Mouse (Mus musculus) midbrain, embryonic 16.5 days (tissue): ENCODE data around the gene Rrnad1. TPM values are rescaled to one million over a fixed set of nuclear protein-coding genes. Genes with fewer than 3 reads are reported as not detected.

Experiments
- ATAC-seq: fragments of 200-750 bp; cut with Nextera tagmentation; 2 replicates; pipeline ENCODE4 v1.8.0; 2017; ENCODE audit warnings: moderate TSS enrichment
- H3K27ac ChIP-seq: fragments of 300-500 bp; sonication (generic); 2 replicates; pipeline ENCODE4 v1.5.1; 2014; ENCODE audit warnings: mild to moderate bottlenecking, low read length, mixed read lengths
- H3K27me3 ChIP-seq: fragments of 300-500 bp; sonication (generic); 2 replicates; pipeline ENCODE4 v1.6.1; 2014; ENCODE audit warnings: low read depth, low read length, mixed read lengths; ENCODE audit not compliant: control insufficient read depth, insufficient read depth
- H3K36me3 ChIP-seq: fragments of 300-500 bp; sonication (generic); 2 replicates; pipeline ENCODE4 v1.6.1; 2014; ENCODE audit warnings: mild to moderate bottlenecking, low read length, moderate library complexity, mixed read lengths; ENCODE audit not compliant: control insufficient read depth, insufficient read depth
- H3K4me1 ChIP-seq: fragments of 300-500 bp; sonication (generic); 2 replicates; pipeline ENCODE4 v1.6.1; 2014; ENCODE audit warnings: mild to moderate bottlenecking, low read length, mixed read lengths; ENCODE audit not compliant: control insufficient read depth, insufficient read depth
- H3K4me2 ChIP-seq: fragments of 300-500 bp; sonication (generic); 2 replicates; pipeline ENCODE4 v1.6.1; 2014; ENCODE audit warnings: mild to moderate bottlenecking, low read length, mixed read lengths
- H3K4me3 ChIP-seq: fragments of 300-500 bp; sonication (generic); 2 replicates; pipeline ENCODE4 v1.5.1; 2014; ENCODE audit warnings: low read depth, mild to moderate bottlenecking, low read length, moderate library complexity, mixed read lengths
- H3K9ac ChIP-seq: fragments of 300-500 bp; sonication (generic); 2 replicates; pipeline ENCODE4 v1.6.1; 2014; ENCODE audit warnings: low read depth, low read length, mixed read lengths
- H3K9me3 ChIP-seq: fragments of 300-500 bp; sonication (generic); replicated peaks from 2 replicates; pipeline ENCODE4 v1.6.1; 2014; ENCODE audit warnings: mild to moderate bottlenecking, low read length, mixed read lengths; ENCODE audit not compliant: control insufficient read depth, poor library complexity, severe bottlenecking
- WGBS: fragments of 180-500 bp; shearing (Covaris S2); extraction: QIAGEN DNeasy Blood & Tissue Kit; methylation state at CpG from one replicate; pipeline ENCODE4 v1.1.7; 2014; 5-methylcytosine and 5-hydroxymethylcytosine counted together
- polyA plus RNA-seq: library from polyadenylated mRNA; unstranded; fragments of >200 nt; fragmentation: Nextera tagmentation; extraction: Ambion mirVana; gene quantifications from 2 replicates; pipeline ENCODE4 v1.2.1, GENCODE M21; 2015

Rrnad1 gene
- polyA plus RNA-seq, 1 experiment from 2014 or later: 23.2 TPM

- Histone ChIP-seq H3K4me3 (peak within 1 kb of the TSS; percentile 58), H3K4me2 (peak within 1 kb of the TSS; percentile 93), H3K36me3 (no peaks in the 10 kb centered on the region), H3K27me3 (peaks cover 3% of the 10 kb centered on the region; the same call in 1 of the 2 replicates), H3K27ac (peak within 1 kb of the TSS; percentile 39), H3K4me1 (peaks cover 9% of the 10 kb centered on the region), H3K9ac (peak within 1 kb of the TSS; percentile 71), H3K9me3 (no peaks in the 10 kb centered on the region)
- under 1% methylated on average over 44 of the region's 44 CpGs for WGBS
- ATAC-seq: peak; percentile 75
Measured at GRCm38 (mm10) chr3:87970939-87971488, 40.5 kb upstream of the Rrnad1 start, which contains the start of gene Nes. TSS of gene Nes (plus strand) at chr3:87971078.

- Histone ChIP-seq H3K4me2 (peak overlapping the region; percentile 93), H3K4me1 (peaks cover 9% of the 10 kb centered on the region), H3K9ac (peak overlapping the region; percentile 71), H3K9me3 (no peaks in the 10 kb centered on the region), H3K4me3 (peak overlapping the region; percentile 58), H3K36me3 (no peaks in the 10 kb centered on the region), H3K27ac (peak overlapping the region; percentile 39; the same call in 1 of the 2 replicates), H3K27me3 (peaks cover 3% of the 10 kb centered on the region; the same call in 1 of the 2 replicates)
- under 1% methylated on average over 21 of the region's 21 CpGs for WGBS
- peak; percentile 8; the same call in 1 of the 2 replicates for ATAC-seq
Measured at GRCm38 (mm10) chr3:87970184-87970938, 39.8 kb upstream of the Rrnad1 start.

GRCm38 (mm10) chr3:87960586-87961191, 30.2 kb upstream of the Rrnad1 start:
- peak overlapping the region; percentile 49 for H3K4me3 ChIP-seq
- H3K9me3 ChIP-seq: no peaks in the 10 kb centered on the region
- WGBS: under 1% methylated on average over 27 of the region's 27 CpGs
- peak overlapping the region; percentile 70 for H3K4me2 ChIP-seq
- H3K4me1 ChIP-seq: no peaks in the 10 kb centered on the region
- H3K27me3 ChIP-seq: no peaks in the 10 kb centered on the region
- no peaks in the 10 kb centered on the region for H3K36me3 ChIP-seq
- peak overlapping the region; percentile 63 for H3K9ac ChIP-seq
- peak overlapping the region; percentile 79 for H3K27ac ChIP-seq
- peak; percentile 97 for ATAC-seq

GRCm38 (mm10) chr3:87960191-87960585, 29.7 kb upstream of the Rrnad1 start:
- Histone ChIP-seq H3K27me3 (no peaks in the 10 kb centered on the region), H3K4me2 (peak overlapping the region; percentile 70), H3K9ac (peak overlapping the region; percentile 63), H3K36me3 (no peaks in the 10 kb centered on the region), H3K4me3 (peak overlapping the region; percentile 49), H3K27ac (peak overlapping the region; percentile 79), H3K4me1 (no peaks in the 10 kb centered on the region), H3K9me3 (no peaks in the 10 kb centered on the region)
- 3% methylated on average over 10 of the region's 10 CpGs for WGBS
- ATAC-seq: peak; percentile 5; the same call in 1 of the 2 replicates

GRCm38 (mm10) chr3:87959371-87959770, 28.9 kb upstream of the Rrnad1 start:
- Histone ChIP-seq H3K4me2 (no peak overlapping the region), H3K9me3 (no peaks in the 10 kb centered on the region), H3K27me3 (no peaks in the 10 kb centered on the region), H3K4me3 (no peak overlapping the region), H3K27ac (no peak overlapping the region), H3K9ac (no peak overlapping the region), H3K4me1 (no peaks in the 10 kb centered on the region), H3K36me3 (no peaks in the 10 kb centered on the region)
- no peak for ATAC-seq
- 69% methylated on average over 7 of the region's 7 CpGs for WGBS

GRCm38 (mm10) chr3:87958967-87959366, 28.4 kb upstream of the Rrnad1 start:
- no peak for ATAC-seq
- WGBS: 30% methylated on average over 1 of the region's 1 CpGs
- no peak overlapping the region for H3K4me2 ChIP-seq
- H3K27me3 ChIP-seq: no peaks in the 10 kb centered on the region
- H3K27ac ChIP-seq: no peak overlapping the region
- no peak overlapping the region for H3K4me3 ChIP-seq
- H3K9ac ChIP-seq: no peak overlapping the region
- H3K9me3 ChIP-seq: no peaks in the 10 kb centered on the region
- no peaks in the 10 kb centered on the region for H3K4me1 ChIP-seq
- no peaks in the 10 kb centered on the region for H3K36me3 ChIP-seq

- no peaks in the 10 kb centered on the region for H3K9me3 ChIP-seq
- no peak for ATAC-seq
Measured at GRCm38 (mm10) chr3:87958476-87958875, 28.0 kb upstream of the Rrnad1 start.

GRCm38 (mm10) chr3:87958056-87958455, 27.5 kb upstream of the Rrnad1 start:
- ATAC-seq: no peak
- no peaks in the 10 kb centered on the region for H3K4me1 ChIP-seq
- WGBS: 6% methylated on average over 1 of the region's 1 CpGs

More at GRCm38 (mm10) chr3:87958476-87958875, 28.0 kb upstream of the Rrnad1 start:
- Histone ChIP-seq H3K36me3 (no peaks in the 10 kb centered on the region), H3K27ac (no peak overlapping the region), H3K4me2 (no peak overlapping the region), H3K27me3 (no peaks in the 10 kb centered on the region), H3K9ac (no peak overlapping the region), H3K4me1 (no peaks in the 10 kb centered on the region), H3K4me3 (no peak overlapping the region)
- 22% methylated on average over 4 of the region's 4 CpGs for WGBS

More at GRCm38 (mm10) chr3:87958056-87958455, 27.5 kb upstream of the Rrnad1 start:
- Histone ChIP-seq H3K4me2 (no peak overlapping the region), H3K9me3 (no peaks in the 10 kb centered on the region), H3K4me3 (no peak overlapping the region), H3K27me3 (no peaks in the 10 kb centered on the region), H3K27ac (no peak overlapping the region), H3K36me3 (no peaks in the 10 kb centered on the region), H3K9ac (no peak overlapping the region)
